Mouse (Mus musculus): Measurements from ENCODE around the gene Gm11554.
"Not testable (repeated sequence)": the region's sequence is repeated elsewhere in the genome, so short reads cannot be mapped to it uniquely, and the experiment has no call there.

The Gm11554 gene

DNA sequence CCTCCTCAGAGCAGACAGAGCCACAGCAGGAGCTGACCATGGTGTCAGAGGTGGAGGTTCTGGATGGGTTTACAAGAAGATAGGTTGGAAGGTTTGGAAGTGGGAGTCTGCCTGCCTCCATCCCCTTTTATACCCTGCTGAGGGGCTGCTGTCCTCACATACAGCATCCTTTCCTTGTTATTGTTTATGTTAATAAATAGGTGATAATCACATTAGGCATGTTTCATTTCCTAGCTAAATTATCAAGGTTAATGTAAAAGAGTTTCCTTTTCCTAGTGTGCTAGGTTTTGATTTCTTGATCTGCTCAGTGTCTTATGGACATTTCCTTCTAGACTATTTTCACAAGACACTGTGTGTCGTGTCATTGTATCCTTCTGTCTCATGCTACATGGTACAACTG, at the start of gene Gm11554:
Gm11554 (minus strand) TSS at position 101 of the 400 bp plus-strand sequence.
- DNase-seq (ENCODE audit: low spot score in 2 of 2): not testable (repeated sequence)

- DNase-seq (ENCODE audit: low spot score in 2 of 2): no peak
Observed at GRCm38 (mm10) chr11:99851508-99851907, 47.3 kb upstream of the Gm11554 start, which contains the start of gene Krtap4-16. Krtap4-16 (minus strand) TSS chr11:99851608.

DNA sequence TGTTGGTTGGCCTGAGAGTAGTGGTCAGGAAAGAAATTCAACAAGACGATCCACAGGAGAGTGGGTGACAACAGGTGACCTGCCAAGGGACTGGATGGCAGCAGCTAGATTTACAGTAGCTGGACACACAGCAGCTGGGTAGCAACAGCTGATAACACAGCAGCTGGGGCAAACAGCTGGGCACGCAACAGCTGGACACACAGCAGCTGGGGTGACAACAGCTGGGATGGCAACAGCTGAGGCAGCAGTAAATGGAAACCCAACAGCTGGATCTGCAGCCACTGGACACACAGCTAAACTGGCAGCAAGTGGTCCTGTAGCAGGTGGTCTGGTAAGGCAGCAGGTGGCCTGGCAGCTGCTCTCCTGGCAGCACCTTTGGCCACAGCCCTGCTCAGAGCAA, 42.5 kb upstream of the Gm11554 start:
- no peak for DNase-seq (ENCODE audit: low spot score in 2 of 2)

DNA sequence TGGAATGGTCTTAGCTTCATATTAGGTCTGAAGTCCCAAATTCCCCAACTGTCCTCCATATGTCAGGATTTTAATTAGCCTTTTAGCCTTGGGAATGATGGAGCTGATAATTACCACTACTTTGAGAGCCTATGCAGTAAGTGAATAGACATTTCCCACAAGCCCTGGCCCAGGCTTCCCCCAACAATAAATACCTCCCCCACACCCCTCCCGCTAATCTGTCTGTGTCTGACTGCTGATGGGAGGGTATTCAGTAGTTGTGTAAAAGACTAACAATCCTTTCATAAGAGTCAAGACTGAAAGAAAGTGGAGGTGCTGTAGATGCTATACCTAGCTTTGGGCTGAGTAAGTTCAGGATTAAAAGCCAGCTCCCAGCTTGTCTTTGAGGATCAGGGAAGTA, 37.9 kb upstream of the Gm11554 start:
- DNase-seq (ENCODE audit: low spot score in 2 of 2): no peak

GRCm38 (mm10) chr11:99837966-99838365, 33.7 kb upstream of the Gm11554 start, which contains the start of gene 2300003K06Rik:
2300003K06Rik (minus strand) TSS chr11:99838066.
- DNase-seq (ENCODE audit: low spot score in 2 of 2): no peak

- DNase-seq (ENCODE audit: low spot score in 2 of 2): not testable (repeated sequence)
Observed at GRCm38 (mm10) chr11:99815566-99815965, 11.3 kb upstream of the Gm11554 start, which contains the start of gene Gm11564. Gm11564 (minus strand) TSS chr11:99815666.

DNA sequence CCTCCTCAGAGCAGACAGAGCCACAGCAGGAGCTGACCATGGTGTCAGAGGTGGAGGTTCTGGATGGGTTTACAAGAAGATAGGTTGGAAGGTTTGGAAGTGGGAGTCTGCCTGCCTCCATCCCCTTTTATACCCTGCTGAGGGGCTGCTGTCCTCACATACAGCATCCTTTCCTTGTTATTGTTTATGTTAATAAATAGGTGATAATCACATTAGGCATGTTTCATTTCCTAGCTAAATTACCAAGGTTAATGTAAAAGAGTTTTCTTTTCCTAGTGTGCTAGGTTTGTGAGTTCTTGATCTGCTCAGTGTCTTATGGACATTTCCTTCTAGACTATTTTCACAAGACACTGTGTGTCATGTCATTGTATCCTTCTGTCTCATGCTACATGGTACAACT, 5.5 kb upstream of the Gm11554 start, which contains the start of gene Krtap4-13:
Krtap4-13 (minus strand) TSS at position 101 of the 400 bp plus-strand sequence.
- DNase-seq (ENCODE audit: low spot score in 2 of 2): not testable (repeated sequence)

DNA sequence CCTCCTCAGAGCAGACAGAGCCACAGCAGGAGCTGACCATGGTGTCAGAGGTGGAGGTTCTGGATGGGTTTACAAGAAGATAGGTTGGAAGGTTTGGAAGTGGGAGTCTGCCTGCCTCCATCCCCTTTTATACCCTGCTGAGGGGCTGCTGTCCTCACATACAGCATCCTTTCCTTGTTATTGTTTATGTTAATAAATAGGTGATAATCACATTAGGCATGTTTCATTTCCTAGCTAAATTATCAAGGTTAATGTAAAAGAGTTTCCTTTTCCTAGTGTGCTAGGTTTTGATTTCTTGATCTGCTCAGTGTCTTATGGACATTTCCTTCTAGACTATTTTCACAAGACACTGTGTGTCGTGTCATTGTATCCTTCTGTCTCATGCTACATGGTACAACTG, 5.4 kb downstream of the Gm11554 start, which contains the start of gene Gm11569:
Gm11569 (minus strand) TSS at position 101 of the 400 bp plus-strand sequence.
- not testable (repeated sequence) for DNase-seq (ENCODE audit: low spot score in 2 of 2)

DNA sequence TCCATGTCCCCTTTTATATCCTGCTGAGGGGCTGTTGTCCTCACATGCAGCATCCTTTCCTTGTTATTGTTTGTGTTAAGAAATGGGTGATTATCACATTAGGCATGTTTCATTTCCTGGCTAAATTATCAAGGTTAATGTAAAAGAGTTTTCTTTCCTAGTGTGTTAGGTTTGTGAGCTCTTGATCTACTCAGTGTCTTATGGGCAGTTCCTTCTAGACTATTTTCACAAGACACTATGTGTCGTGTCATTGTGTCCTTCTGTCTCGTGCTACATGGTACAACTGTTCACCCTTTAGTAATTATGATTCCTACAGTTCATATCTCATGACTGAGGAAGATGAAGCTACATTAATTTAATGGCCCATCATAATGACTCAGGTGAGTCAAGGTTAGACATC, 10.9 kb downstream of the Gm11554 start, which contains the start of gene Gm11596:
Gm11596 (minus strand) TSS at position 101 of the 400 bp plus-strand sequence.
- no peak for DNase-seq (ENCODE audit: low spot score in 2 of 2)

GRCm38 (mm10) chr11:99784900-99785299, 19.3 kb downstream of the Gm11554 start, which contains the start of gene Krtap4-9:
Krtap4-9 (plus strand) TSS chr11:99785200.
- not testable (repeated sequence) for DNase-seq (ENCODE audit: low spot score in 2 of 2)

- DNase-seq (ENCODE audit: low spot score in 2 of 2): no peak
Observed at GRCm38 (mm10) chr11:99780604-99781003, 23.6 kb downstream of the Gm11554 start, which contains the start of gene Krtap4-8. Krtap4-8 (minus strand) TSS chr11:99780704.

- no peak for DNase-seq (ENCODE audit: low spot score in 2 of 2)
Observed at GRCm38 (mm10) chr11:99778401-99778800, 25.8 kb downstream of the Gm11554 start.

- not testable (repeated sequence) for DNase-seq (ENCODE audit: low spot score in 2 of 2)
Observed at GRCm38 (mm10) chr11:99772813-99773212, 31.4 kb downstream of the Gm11554 start, which contains the start of gene Gm11595. Gm11595 (minus strand) TSS chr11:99772913.

- no peak for DNase-seq (ENCODE audit: low spot score in 2 of 2)
Observed at GRCm38 (mm10) chr11:99768410-99768809, 35.8 kb downstream of the Gm11554 start.

GRCm38 (mm10) chr11:99758877-99759276, 45.4 kb downstream of the Gm11554 start:
- no peak for DNase-seq (ENCODE audit: low spot score in 2 of 2)
